Mouse (Mus musculus) spleen, adult 2 months (tissue): ENCODE measurements around the gene Gm26602. TPM values are rescaled to one million over a fixed set of nuclear protein-coding genes. Genes with fewer than 3 reads are reported as not detected.
"Not testable (repeated sequence)": the region's sequence is repeated elsewhere in the genome, so short reads cannot be mapped to it uniquely, and the experiment has no call there.

Source experiments
- DNase-seq, 2 experiments: peaks; one replicate each; pipeline versions ENCODE4 v3.0.0 to v3.0.0-alpha.2; 2012 to 2021; ENCODE audit warnings: low spot score in 2 of 2, low read depth in 1 of 2
- H3K27ac ChIP-seq: fragments of 200-500 bp; 2 replicates; pipeline ENCODE4 v1.5.1; 2012; ENCODE audit warnings: low read length, inconsistent platforms; ENCODE audit not compliant: insufficient read depth
- H3K27me3 ChIP-seq: fragments of 200-500 bp; 2 replicates; pipeline ENCODE4 v1.6.1; 2012; ENCODE audit warnings: mild to moderate bottlenecking, moderate library complexity, low read length, inconsistent platforms; ENCODE audit not compliant: control insufficient read depth, insufficient read depth
- H3K36me3 ChIP-seq: fragments of 200-500 bp; 2 replicates; pipeline ENCODE4 v1.6.1; 2012; ENCODE audit warnings: mild to moderate bottlenecking, low read length, inconsistent platforms; ENCODE audit not compliant: control insufficient read depth, insufficient read depth
- H3K4me1 ChIP-seq: fragments of 200-500 bp; 2 replicates; pipeline ENCODE4 v1.6.1; 2011; ENCODE audit warnings: inconsistent platforms; ENCODE audit not compliant: control insufficient read depth, insufficient read depth, insufficient read length
- H3K4me3 ChIP-seq: fragments of 200-500 bp; 2 replicates; pipeline ENCODE4 v1.5.1; 2011; ENCODE audit warnings: mild to moderate bottlenecking, inconsistent platforms; ENCODE audit not compliant: insufficient read depth, insufficient read length; ENCODE audit errors: extremely low read depth
- CTCF ChIP-seq: fragments of 200-500 bp; IDR thresholded peaks from 2 replicates; pipeline ENCODE4 v1.5.1; 2011; ENCODE audit warnings: mild to moderate bottlenecking, inconsistent platforms; ENCODE audit not compliant: insufficient read depth, insufficient read length, insufficient replicate concordance; ENCODE audit errors: extremely low read depth
- POLR2A ChIP-seq: fragments of 200-500 bp; IDR thresholded peaks from 2 replicates; pipeline ENCODE4 v1.6.1; 2011; ENCODE audit warnings: low read depth, low read length, inconsistent platforms
- WGBS: fragments of 180-500 bp; shearing (Covaris S2); methylation state at CpG from one replicate; pipeline ENCODE4 v1.1.7; 2018; 5-methylcytosine and 5-hydroxymethylcytosine counted together
- polyA plus RNA-seq: library from polyadenylated mRNA; depleted of rRNA; stranded (reverse); fragments of >200 nt; gene quantifications from 2 replicates; pipeline ENCODE4 v1.2.3, GENCODE M21; 2012

The Gm26602 gene
- polyA plus RNA-seq, 1 experiment = not detected

GRCm38 (mm10) chr10:79877174-79877573 lies 33.5 kb upstream of the Gm26602 start:
- Histone ChIP-seq H3K4me1 (peaks cover 31% of the 10 kb centered on the region), H3K27ac (no peak overlapping the region), H3K4me3 (no peak overlapping the region), H3K27me3 (peaks cover 10% of the 10 kb centered on the region), H3K36me3 (no peaks in the 10 kb centered on the region)
- no peak for DNase-seq
- WGBS = 0% methylated on average over 1 of the region's 1 CpGs
- TF ChIP-seq CTCF (no peak), POLR2A (no peak)

GRCm38 (mm10) chr10:79877757-79878156 lies 32.9 kb upstream of the Gm26602 start:
- H3K4me1 ChIP-seq = peaks cover 32% of the 10 kb centered on the region
- no peak for DNase-seq
- no peak for TF ChIP-seq CTCF
- TF ChIP-seq POLR2A = no peak
- 2% methylated on average over 12 of the region's 12 CpGs for WGBS
- no peak overlapping the region for H3K27ac ChIP-seq
- no peaks in the 10 kb centered on the region for H3K36me3 ChIP-seq
- H3K27me3 ChIP-seq = peaks cover 10% of the 10 kb centered on the region
- H3K4me3 ChIP-seq = peak overlapping the region; percentile 27

GRCm38 (mm10) chr10:79879527-79879926 lies 31.1 kb upstream of the Gm26602 start:
- 17% methylated on average over 3 of the region's 3 CpGs for WGBS
- no peak overlapping the region for H3K4me3 ChIP-seq
- H3K27ac ChIP-seq = no peak overlapping the region

GRCm38 (mm10) chr10:79880721-79881120 lies 29.9 kb upstream of the Gm26602 start:
- 0 out of 2 replicates have a peak, but pooled peaks cover 2% of the 10 kb centered on the region for H3K27me3 ChIP-seq
- no peaks in the 10 kb centered on the region for H3K36me3 ChIP-seq
- TF ChIP-seq POLR2A (no peak), CTCF (no peak)
- H3K4me1 ChIP-seq = peaks cover 22% of the 10 kb centered on the region
- no peak overlapping the region for H3K4me3 ChIP-seq
- no peak for DNase-seq
- no peak overlapping the region for H3K27ac ChIP-seq
- WGBS = 9% methylated on average over 9 of the region's 9 CpGs

More at GRCm38 (mm10) chr10:79879527-79879926, 31.1 kb upstream of the Gm26602 start:
- no peak for TF ChIP-seq CTCF
- no peak for TF ChIP-seq POLR2A
- DNase-seq = no peak
- no peaks in the 10 kb centered on the region for H3K36me3 ChIP-seq
- 0 out of 2 replicates have a peak, but pooled peaks cover 2% of the 10 kb centered on the region for H3K27me3 ChIP-seq
- H3K4me1 ChIP-seq = peaks cover 23% of the 10 kb centered on the region

GRCm38 (mm10) chr10:79881981-79882380 lies 28.7 kb upstream of the Gm26602 start:
- 6% methylated on average over 22 of the region's 22 CpGs for WGBS
- H3K4me1 ChIP-seq = peaks cover 19% of the 10 kb centered on the region
- no peak for TF ChIP-seq POLR2A
- no peak for TF ChIP-seq CTCF
- H3K4me3 ChIP-seq = 0 out of 2 replicates have a peak overlapping the region, but pooled peaks have one; percentile 4
- H3K36me3 ChIP-seq = no peaks in the 10 kb centered on the region
- DNase-seq = no peak
- no peak overlapping the region for H3K27ac ChIP-seq
- H3K27me3 ChIP-seq = 0 out of 2 replicates have a peak, but pooled peaks cover 2% of the 10 kb centered on the region

GRCm38 (mm10) chr10:79883297-79884084 lies 27.2 kb upstream of the Gm26602 start:
- Histone ChIP-seq H3K4me3 (no peak overlapping the region), H3K36me3 (no peaks in the 10 kb centered on the region), H3K4me1 (peaks cover 10% of the 10 kb centered on the region), H3K27ac (no peak overlapping the region), H3K27me3 (0 out of 2 replicates have a peak, but pooled peaks cover 2% of the 10 kb centered on the region)
- TF ChIP-seq POLR2A = no peak
- TF ChIP-seq CTCF = peak; percentile 80; the same call in 1 of the 2 replicates
- peak; percentile 49 to 69 for DNase-seq
- 24% methylated on average over 22 of the region's 22 CpGs for WGBS

GRCm38 (mm10) chr10:79884446-79884845 lies 26.2 kb upstream of the Gm26602 start:
- no peak overlapping the region for H3K27ac ChIP-seq
- peaks cover 10% of the 10 kb centered on the region for H3K4me1 ChIP-seq
- no peak for DNase-seq

GRCm38 (mm10) chr10:79884938-79885337 lies 25.7 kb upstream of the Gm26602 start:
- WGBS = 38% methylated on average over 3 of the region's 3 CpGs
- H3K4me1 ChIP-seq = peaks cover 10% of the 10 kb centered on the region
- H3K4me3 ChIP-seq, H3K36me3 ChIP-seq, H3K27me3 ChIP-seq, DNase-seq, H3K27ac ChIP-seq: not testable (repeated sequence)

More at GRCm38 (mm10) chr10:79884446-79884845, 26.2 kb upstream of the Gm26602 start:
- no peak for TF ChIP-seq POLR2A
- TF ChIP-seq CTCF = no peak
- Histone ChIP-seq H3K36me3 (no peaks in the 10 kb centered on the region), H3K27me3 (0 out of 2 replicates have a peak, but pooled peaks cover 2% of the 10 kb centered on the region), H3K4me3 (no peak overlapping the region)
- WGBS = 18% methylated on average over 4 of the region's 4 CpGs
